Mouse (Mus musculus) erythroid progenitor cell, adult 5-6 weeks (primary cell): ENCODE measurements at regions not wholly inside any gene's neighbourhood (a gene's known extent, or its start where the extent isn't known, plus 50 kb on each side); places are given as distances from the start of the nearest gene placed in this dataset.

Experiments used
- ATAC-seq: replicated peaks from 2 replicates; pipeline ENCODE4 v1.8.0; 2016; ENCODE audit warnings: moderate number of reproducible peaks, mild to moderate bottlenecking, moderate TSS enrichment, inconsistent platforms; ENCODE audit not compliant: poor library complexity, low FRiP score, severe bottlenecking

- peak; percentile 79 for ATAC-seq
Measured at GRCm38 (mm10) chr15:36381228-36381671, 626.3 kb downstream of the Zfp706 start.

- peak; percentile 35; the same call in 1 of the 2 replicates for ATAC-seq
Measured at GRCm38 (mm10) chr15:36380461-36381227, 626.9 kb downstream of the Zfp706 start.

DNA sequence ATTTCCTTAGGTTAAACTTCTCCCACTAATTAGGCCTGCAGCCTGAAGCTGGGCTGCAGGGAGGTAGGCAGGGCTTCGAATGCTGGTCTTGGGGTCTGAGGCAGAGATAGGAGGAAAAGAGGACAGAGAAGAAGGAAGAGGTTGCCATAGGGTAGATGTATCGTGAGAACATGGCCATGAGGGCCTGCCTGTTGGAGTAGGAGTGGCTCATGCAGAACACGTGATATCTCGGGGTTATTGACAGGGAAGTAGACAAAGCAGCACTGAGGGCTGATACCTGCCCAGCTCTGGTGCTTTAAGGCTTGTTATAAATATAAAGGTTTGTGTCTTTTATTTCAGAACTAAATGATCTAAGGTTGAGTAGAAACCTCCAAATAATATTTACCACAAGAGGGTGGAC lies 628.9 kb downstream of the Zfp706 start:
- ATAC-seq, result no peak

GRCm38 (mm10) chr15:36376551-36376950 lies 631.0 kb downstream of the Zfp706 start:
- no peak for ATAC-seq

DNA sequence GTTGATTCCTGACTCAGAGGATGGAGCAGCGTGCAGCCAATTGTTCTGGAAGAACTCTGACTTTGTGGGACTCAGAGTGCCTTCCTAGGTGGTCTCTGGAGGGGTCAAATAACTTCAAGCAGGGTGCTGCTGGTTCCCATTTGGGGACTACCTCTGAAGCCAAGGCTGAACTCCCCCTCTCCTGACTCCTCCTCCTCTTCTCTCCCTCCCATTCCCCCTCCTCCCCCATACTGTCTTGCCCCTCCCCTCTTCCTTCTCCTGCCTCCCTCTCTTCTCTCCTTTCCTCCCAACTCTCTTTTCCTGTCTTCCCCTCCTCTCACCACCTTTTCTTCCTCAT lies 632.1 kb downstream of the Zfp706 start:
- ATAC-seq, result no peak

- peak; percentile 76 for ATAC-seq
Measured at GRCm38 (mm10) chr15:36374732-36375548, 632.6 kb downstream of the Zfp706 start.

GRCm38 (mm10) chr15:36373900-36374611 lies 633.5 kb downstream of the Zfp706 start:
- ATAC-seq, result peak; percentile 92

DNA sequence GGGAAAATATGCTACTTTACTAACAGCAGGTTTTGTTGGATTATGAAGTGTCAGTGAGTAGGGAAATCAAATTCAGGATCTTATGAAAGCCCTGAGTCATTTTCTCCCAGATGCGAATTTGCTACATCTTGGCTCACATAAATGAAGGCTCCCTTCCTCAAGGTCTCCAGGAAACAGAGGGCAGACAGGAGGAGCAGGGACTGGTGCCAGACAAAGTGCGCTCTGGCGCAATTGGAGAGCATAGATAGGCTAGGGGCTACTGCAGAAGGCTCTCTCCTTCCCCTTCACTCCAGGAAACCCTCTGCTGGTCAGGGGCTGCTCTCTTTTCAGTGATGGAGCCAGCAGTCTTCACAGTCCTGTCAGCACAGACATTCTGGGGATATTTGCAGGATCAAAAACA lies 634.1 kb downstream of the Zfp706 start:
- ATAC-seq, result no peak

GRCm38 (mm10) chr15:36371382-36371781 lies 636.2 kb downstream of the Zfp706 start:
- no peak for ATAC-seq

- ATAC-seq, result no peak
Measured at GRCm38 (mm10) chr15:36370906-36371305, 636.7 kb downstream of the Zfp706 start.

DNA sequence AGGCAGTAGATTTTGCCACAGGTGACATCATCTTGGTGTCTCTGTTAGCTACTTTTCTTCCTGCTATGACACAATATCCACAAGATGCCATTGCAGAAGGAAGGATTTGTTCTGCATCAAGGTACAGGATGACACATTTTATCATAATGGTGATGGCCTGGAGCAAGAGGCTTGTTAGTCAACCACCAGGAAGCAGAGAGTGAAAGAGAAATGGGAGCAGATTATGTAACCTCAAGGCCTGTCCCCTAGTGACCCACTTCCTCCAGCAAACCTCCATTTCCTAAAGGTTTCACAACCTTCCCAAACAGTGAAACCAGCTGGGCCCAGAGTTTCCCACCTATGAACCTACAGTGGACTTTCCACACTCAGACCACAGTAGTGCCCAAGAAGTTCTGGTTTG lies 640.3 kb downstream of the Zfp706 start:
- no peak for ATAC-seq

GRCm38 (mm10) chr15:36364757-36365156 lies 642.8 kb downstream of the Zfp706 start:
- ATAC-seq, result no peak

- no peak for ATAC-seq
Measured at GRCm38 (mm10) chr15:36364062-36364461, 643.5 kb downstream of the Zfp706 start.

- ATAC-seq, result no peak
Measured at GRCm38 (mm10) chr15:36362911-36363565, 644.5 kb downstream of the Zfp706 start.

- no peak for ATAC-seq
Measured at GRCm38 (mm10) chr15:36361522-36362148, 645.9 kb downstream of the Zfp706 start.

- peak; percentile 93 for ATAC-seq
Measured at GRCm38 (mm10) chr15:36360694-36361521, 646.7 kb downstream of the Zfp706 start.

DNA sequence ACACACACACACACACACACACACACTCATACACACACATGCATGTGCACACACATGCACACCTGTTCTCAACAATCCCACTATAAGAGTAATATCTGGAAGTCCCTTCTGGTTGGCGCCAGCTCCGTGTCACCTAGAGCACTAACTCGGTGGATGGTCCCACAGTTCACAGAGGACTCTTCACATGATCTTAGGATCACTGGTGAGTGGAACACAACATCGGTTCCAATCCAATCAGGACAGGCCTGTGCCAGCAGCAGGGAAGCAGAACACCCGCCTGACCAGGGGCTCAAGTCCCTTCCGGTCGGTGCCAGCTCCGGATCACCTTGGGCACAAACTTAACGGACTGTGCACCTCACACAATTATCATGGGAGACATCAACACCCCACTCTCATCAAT lies 651.7 kb downstream of the Zfp706 start:
- ATAC-seq, result no peak

GRCm38 (mm10) chr15:36354545-36354944 lies 653.0 kb downstream of the Zfp706 start:
- ATAC-seq, result peak; percentile 63

DNA sequence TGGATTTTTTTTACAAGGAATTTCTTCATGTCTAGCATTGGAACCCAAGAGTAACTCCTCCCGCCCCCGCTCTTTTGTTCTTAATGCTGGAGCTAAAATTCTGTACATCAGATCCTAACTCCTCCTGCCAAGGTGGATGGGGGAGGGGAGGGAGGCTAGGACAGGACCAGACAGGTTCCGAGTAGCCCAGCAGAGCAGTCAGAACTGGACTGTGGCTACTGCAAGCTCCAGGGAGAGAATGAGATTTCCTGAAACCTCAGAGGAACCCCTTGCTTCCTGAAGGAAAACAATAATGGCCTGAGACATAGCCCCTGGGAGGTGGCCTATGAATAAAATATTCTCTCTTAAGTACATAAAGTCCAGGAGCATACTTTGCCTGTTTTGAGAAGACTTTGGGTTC lies 653.8 kb downstream of the Zfp706 start:
- ATAC-seq, result no peak
